Mouse (Mus musculus): ENCODE measurements at regions not wholly inside any gene's neighbourhood (a gene's known extent, or its start where the extent isn't known, plus 50 kb on each side); places are given as distances from the start of the nearest gene placed in this dataset.
A peak's percentile ranks its signal among the peaks of the same experiment; 100 is the strongest.

- DNase-seq, result no peak
These were observed 1271.2 kb downstream of the Synb start for GRCm38 (mm10) chr14:68022925-68023324.

GRCm38 (mm10) chr14:68021240-68021639 is 1272.9 kb downstream of the Synb start:
- no peak for DNase-seq

GRCm38 (mm10) chr14:68020769-68021168 is 1273.3 kb downstream of the Synb start:
- DNase-seq, result no peak

GRCm38 (mm10) chr14:68018686-68019085 is 1275.4 kb downstream of the Synb start:
- no peak for DNase-seq

- DNase-seq, result peak; percentile 17
These were observed 1297.2 kb downstream of the Synb start for GRCm38 (mm10) chr14:67996790-67997417.

GRCm38 (mm10) chr14:67993611-67994051 is 1300.5 kb downstream of the Synb start:
- DNase-seq, result no peak

GRCm38 (mm10) chr14:67993142-67993541 is 1301.0 kb downstream of the Synb start:
- peak; percentile 33 for DNase-seq

- no peak for DNase-seq
These were observed 1302.0 kb downstream of the Synb start for GRCm38 (mm10) chr14:67992088-67992487.

- DNase-seq, result no peak
These were observed 1303.8 kb downstream of the Synb start for GRCm38 (mm10) chr14:67990271-67990670.
